Mouse (Mus musculus): ENCODE results near the gene Fnbp4. TPM values are rescaled to one million over a fixed set of nuclear protein-coding genes. Genes with fewer than 3 reads are reported as not detected.
A peak's percentile ranks its signal among the peaks of the same experiment; 100 is the strongest.

Fnbp4 gene
- polyA plus RNA-seq, 1 experiment, result 86.8 TPM

DNA sequence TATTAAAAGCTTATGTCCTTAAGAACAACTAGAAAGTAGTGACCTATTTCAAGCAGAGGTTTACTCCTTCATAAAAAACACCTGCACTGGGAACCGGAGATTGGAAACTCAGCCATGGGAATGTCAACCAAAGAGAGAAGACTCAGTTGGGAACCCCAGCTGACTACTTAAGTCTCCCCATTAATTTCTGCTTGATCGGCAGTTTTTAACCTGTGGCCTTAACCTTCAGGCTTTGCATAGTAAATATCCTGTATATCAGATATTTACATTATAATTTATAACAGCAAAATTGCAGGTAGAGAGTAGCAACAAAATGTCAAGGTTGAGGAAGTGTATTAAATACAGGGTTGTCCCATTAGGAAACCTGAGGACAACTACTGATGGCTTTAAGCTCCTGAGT is 8.4 kb downstream of the Fnbp4 start:
- TF ChIP-seq CTCF (IDR thresholded peaks at IDR 0.05; ENCODE audit: control insufficient read depth, insufficient read depth, low read length), result no peak
- no peak for TF ChIP-seq POLR2A (IDR thresholded peaks at IDR 0.05; ENCODE audit: borderline replicate concordance, control insufficient read depth, low read depth, low read length)
- no peak overlapping the region for H3K27ac ChIP-seq (ENCODE audit: control insufficient read depth, insufficient read depth, low read depth, low read length, poor library complexity)
- H3K4me3 ChIP-seq (replicated peaks; ENCODE audit: control insufficient read depth, low read depth, low read length), result no peak overlapping the region
- 95% methylated on average over 2 of the region's 2 CpGs for WGBS
- peaks cover 2% of the 10 kb centered on the region; the same call in 1 of the 2 replicates for H3K4me1 ChIP-seq (ENCODE audit: control insufficient read depth, insufficient read depth, low read length)

DNA sequence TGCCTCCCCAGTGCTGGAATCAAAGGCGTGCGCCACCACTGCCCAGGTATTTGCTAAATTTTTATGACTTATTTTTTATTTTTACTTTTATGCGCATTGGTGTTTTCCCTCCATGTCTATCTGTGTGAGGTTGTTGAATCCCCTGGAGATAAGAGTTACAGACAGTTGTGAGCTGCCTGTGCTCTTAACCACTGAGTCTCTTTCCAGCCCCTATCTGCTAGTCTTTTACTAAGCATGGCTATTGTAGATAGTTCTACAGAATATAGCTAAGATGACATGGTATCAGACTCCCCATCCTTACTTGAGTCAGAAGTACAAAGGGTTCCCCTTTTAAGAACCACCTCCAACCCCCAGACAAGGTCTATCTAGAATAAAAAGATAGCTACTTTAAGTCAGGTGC is 9.0 kb downstream of the Fnbp4 start:
- 83% methylated on average over 3 of the region's 3 CpGs for WGBS
- H3K4me3 ChIP-seq (replicated peaks; ENCODE audit: control insufficient read depth, low read depth, low read length), result no peak overlapping the region
- no peak for TF ChIP-seq CTCF (IDR thresholded peaks at IDR 0.05; ENCODE audit: control insufficient read depth, insufficient read depth, low read length)
- no peak for TF ChIP-seq POLR2A (IDR thresholded peaks at IDR 0.05; ENCODE audit: borderline replicate concordance, control insufficient read depth, low read depth, low read length)
- no peak overlapping the region for H3K27ac ChIP-seq (ENCODE audit: control insufficient read depth, insufficient read depth, low read depth, low read length, poor library complexity)
- peaks cover 2% of the 10 kb centered on the region; the same call in 1 of the 2 replicates for H3K4me1 ChIP-seq (ENCODE audit: control insufficient read depth, insufficient read depth, low read length)

DNA sequence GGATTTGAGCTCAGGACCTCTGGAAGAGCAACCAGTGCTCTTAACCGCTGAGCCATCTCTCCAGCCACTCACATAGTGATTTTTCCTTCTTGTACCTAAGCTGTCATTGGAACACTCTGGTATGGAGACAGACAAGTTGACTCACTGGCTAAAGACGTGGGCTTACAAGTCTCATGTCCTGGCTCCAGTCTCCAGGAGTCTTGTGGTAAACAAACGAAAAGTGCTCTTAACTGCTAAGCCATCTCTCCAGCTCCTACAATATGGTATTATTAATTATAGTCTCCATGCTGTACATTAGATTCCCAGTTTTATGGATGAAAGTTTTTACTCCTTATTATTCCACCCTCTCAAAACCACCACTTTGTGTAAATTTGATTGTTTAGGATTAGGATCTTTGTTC is 20.0 kb downstream of the Fnbp4 start:
- no peak for TF ChIP-seq POLR2A (IDR thresholded peaks at IDR 0.05; ENCODE audit: borderline replicate concordance, control insufficient read depth, low read depth, low read length)
- no peak for TF ChIP-seq CTCF (IDR thresholded peaks at IDR 0.05; ENCODE audit: control insufficient read depth, insufficient read depth, low read length)
- WGBS, result 89% methylated on average over 3 of the region's 3 CpGs
- Histone ChIP-seq H3K4me1 (ENCODE audit: control insufficient read depth, insufficient read depth, low read length) (no peaks in the 10 kb centered on the region), H3K4me3 (replicated peaks; ENCODE audit: control insufficient read depth, low read depth, low read length) (no peak overlapping the region), H3K27ac (ENCODE audit: control insufficient read depth, insufficient read depth, low read depth, low read length, poor library complexity) (no peak overlapping the region)

DNA sequence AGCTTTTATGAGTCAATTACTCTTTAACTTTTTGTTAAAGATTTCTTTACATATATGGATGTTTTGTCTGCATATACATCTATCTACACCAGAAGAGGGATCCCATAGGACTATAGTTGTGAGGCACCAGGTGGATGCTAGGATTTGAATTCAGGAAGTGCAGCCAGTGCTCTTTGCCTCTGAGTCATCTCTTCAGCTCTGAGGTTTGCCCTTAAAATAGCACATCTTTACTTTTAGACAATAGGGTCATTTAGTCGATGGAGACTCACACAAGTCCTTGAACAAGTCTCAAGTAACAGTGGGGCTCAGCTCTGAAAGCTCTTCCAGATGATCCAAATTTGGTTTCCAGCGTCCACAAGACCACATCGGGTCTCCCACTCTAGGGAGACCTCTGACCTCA is 36.2 kb downstream of the Fnbp4 start:
- Histone ChIP-seq H3K4me3 (replicated peaks; ENCODE audit: control insufficient read depth, low read depth, low read length) (no peak overlapping the region), H3K27ac (ENCODE audit: control insufficient read depth, insufficient read depth, low read depth, low read length, poor library complexity) (no peak overlapping the region), H3K4me1 (ENCODE audit: control insufficient read depth, insufficient read depth, low read length) (no peaks in the 10 kb centered on the region; the same call in 1 of the 2 replicates)
- WGBS, result 50% methylated on average over 3 of the region's 3 CpGs
- TF ChIP-seq POLR2A (IDR thresholded peaks at IDR 0.05; ENCODE audit: borderline replicate concordance, control insufficient read depth, low read depth, low read length) (no peak), CTCF (IDR thresholded peaks at IDR 0.05; ENCODE audit: control insufficient read depth, insufficient read depth, low read length) (no peak)

DNA sequence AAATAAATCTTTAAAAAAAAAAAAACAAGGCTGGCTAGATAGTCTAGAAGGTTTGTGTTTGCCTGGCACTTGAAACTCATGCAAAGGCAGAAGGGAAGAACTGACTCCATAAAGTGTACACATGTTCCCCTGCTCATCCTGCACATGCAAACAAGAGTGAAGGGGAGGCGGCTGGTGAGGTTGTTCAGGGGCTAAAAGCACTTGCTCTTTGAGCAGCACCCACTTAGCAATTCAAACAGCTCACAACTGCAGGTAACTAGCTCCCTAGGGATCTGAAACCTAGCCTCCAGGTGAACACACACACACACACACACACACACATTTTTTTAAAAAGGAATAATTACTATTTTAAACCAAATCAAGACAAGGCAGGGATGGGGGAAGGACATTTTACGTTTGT is 36.8 kb downstream of the Fnbp4 start:
- no peak overlapping the region for H3K4me3 ChIP-seq (replicated peaks; ENCODE audit: control insufficient read depth, low read depth, low read length)
- H3K27ac ChIP-seq (ENCODE audit: control insufficient read depth, insufficient read depth, low read depth, low read length, poor library complexity), result no peak overlapping the region
- H3K4me1 ChIP-seq (ENCODE audit: control insufficient read depth, insufficient read depth, low read length), result no peaks in the 10 kb centered on the region; the same call in 1 of the 2 replicates
- TF ChIP-seq CTCF (IDR thresholded peaks at IDR 0.05; ENCODE audit: control insufficient read depth, insufficient read depth, low read length) (no peak), POLR2A (IDR thresholded peaks at IDR 0.05; ENCODE audit: borderline replicate concordance, control insufficient read depth, low read depth, low read length) (no peak)
- 73% methylated on average over 2 of the region's 2 CpGs for WGBS

DNA sequence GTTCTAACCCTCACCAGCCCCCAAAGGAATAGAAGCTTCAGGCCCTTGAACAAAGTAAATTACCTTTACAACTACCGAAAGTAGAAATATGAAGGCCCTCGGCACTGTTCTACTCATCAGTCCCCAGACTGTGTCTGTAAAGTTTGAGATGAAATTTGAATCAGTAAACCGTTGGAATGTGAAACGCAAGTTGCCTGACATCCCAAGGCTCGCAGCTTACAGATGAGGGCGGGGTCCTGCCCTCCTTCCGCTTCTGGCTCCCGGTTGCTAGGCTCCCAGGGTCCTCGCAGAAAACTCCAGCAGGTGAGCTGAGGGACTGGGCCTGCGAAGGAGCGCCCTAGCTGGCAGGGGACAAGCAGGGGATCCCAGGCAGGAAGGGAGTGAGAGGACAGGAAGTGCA is 37.3 kb downstream of the Fnbp4 start, which contains the start of gene Agbl2:
Agbl2 (plus strand) TSS at position 270 of the 400 bp plus-strand sequence.
- Histone ChIP-seq H3K27ac (ENCODE audit: control insufficient read depth, insufficient read depth, low read depth, low read length, poor library complexity) (no peak within 1 kb of the TSS; the same call in 1 of the 2 replicates), H3K4me3 (replicated peaks; ENCODE audit: control insufficient read depth, low read depth, low read length) (peak within 1 kb of the TSS; percentile 37), H3K4me1 (ENCODE audit: control insufficient read depth, insufficient read depth, low read length) (no peaks in the 10 kb centered on the region; the same call in 1 of the 2 replicates)
- TF ChIP-seq POLR2A (IDR thresholded peaks at IDR 0.05; ENCODE audit: borderline replicate concordance, control insufficient read depth, low read depth, low read length) (no peak), CTCF (IDR thresholded peaks at IDR 0.05; ENCODE audit: control insufficient read depth, insufficient read depth, low read length) (no peak)
- 6% methylated on average over 11 of the region's 11 CpGs for WGBS

DNA sequence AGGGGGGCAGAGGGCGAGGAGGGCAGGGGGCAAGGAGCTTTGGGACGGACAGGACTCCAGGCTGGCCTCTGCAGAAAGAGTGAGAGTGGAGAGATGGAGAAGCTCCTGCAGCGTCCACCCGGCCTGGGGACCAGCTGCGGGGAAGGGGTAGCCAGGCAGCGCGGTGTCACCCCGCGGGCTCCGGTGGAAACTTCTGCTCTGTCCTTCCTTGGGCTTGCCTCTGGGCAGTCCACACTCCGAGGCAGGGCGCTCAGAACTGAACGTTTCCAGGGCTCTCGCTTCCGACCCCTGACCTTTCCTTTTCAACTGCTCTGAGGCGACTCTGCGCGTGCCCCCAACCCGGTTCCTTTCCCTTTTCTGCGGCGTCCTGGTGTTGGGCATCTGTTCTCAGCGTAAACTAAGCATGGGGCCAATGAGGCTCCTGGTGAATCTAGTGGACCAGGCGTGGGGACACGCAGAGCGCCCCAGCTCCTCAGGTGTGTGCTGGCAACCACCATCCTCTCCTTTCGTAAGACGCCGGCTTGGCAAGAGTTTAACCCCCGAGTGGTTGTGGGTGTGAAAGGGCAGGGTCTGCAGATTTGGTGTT is 37.8 kb downstream of the Fnbp4 start:
- TF ChIP-seq CTCF (IDR thresholded peaks at IDR 0.05; ENCODE audit: control insufficient read depth, insufficient read depth, low read length) (no peak), POLR2A (IDR thresholded peaks at IDR 0.05; ENCODE audit: borderline replicate concordance, control insufficient read depth, low read depth, low read length) (no peak)
- Histone ChIP-seq H3K4me3 (replicated peaks; ENCODE audit: control insufficient read depth, low read depth, low read length) (peak overlapping the region; percentile 37), H3K27ac (ENCODE audit: control insufficient read depth, insufficient read depth, low read depth, low read length, poor library complexity) (no peak overlapping the region), H3K4me1 (ENCODE audit: control insufficient read depth, insufficient read depth, low read length) (no peaks in the 10 kb centered on the region; the same call in 1 of the 2 replicates)
- 2% methylated on average over 29 of the region's 29 CpGs for whole genome bisulfite sequencing

DNA sequence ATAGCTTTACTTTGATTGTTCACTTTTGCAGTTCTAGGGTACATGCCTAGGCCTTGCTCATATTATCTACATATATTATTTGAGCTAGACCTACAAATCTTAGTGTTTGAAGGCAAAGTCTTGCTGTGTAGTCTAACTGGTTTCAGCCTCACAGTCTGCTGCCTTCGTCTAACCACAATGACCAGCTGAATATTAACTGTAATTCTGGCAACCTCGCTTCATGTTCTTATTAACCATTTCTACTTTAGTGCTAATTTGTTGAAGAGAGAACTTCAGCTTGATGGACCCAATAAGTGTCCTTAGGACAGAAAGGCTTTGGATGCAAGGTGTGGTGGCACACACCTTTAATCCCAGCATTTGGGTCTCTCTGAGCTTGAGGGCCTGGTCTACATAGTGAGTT is 43.0 kb downstream of the Fnbp4 start:
- 53% methylated on average over 2 of the region's 2 CpGs for WGBS
- no peak for TF ChIP-seq POLR2A (IDR thresholded peaks at IDR 0.05; ENCODE audit: borderline replicate concordance, control insufficient read depth, low read depth, low read length)
- no peak for TF ChIP-seq CTCF (IDR thresholded peaks at IDR 0.05; ENCODE audit: control insufficient read depth, insufficient read depth, low read length)
- H3K27ac ChIP-seq (ENCODE audit: control insufficient read depth, insufficient read depth, low read depth, low read length, poor library complexity), result no peak overlapping the region
- H3K4me1 ChIP-seq (ENCODE audit: control insufficient read depth, insufficient read depth, low read length), result no peaks in the 10 kb centered on the region
- H3K4me3 ChIP-seq (replicated peaks; ENCODE audit: control insufficient read depth, low read depth, low read length), result no peak overlapping the region
